Mouse (Mus musculus): ENCODE measurements around the gene Cmtm5.
"Not testable (repeated sequence)": the region's sequence is repeated elsewhere in the genome, so short reads cannot be mapped to it uniquely, and the experiment has no call there.

Gene Cmtm5

GRCm38 (mm10) chr14:54932645-54933150, 3.4 kb upstream of the Cmtm5 start, which contains the start of gene Il25:
Il25 (plus strand) TSS chr14:54932695.
- no peak for DNase-seq (ENCODE audit: low spot score)

GRCm38 (mm10) chr14:54936831-54937160, 735 bp downstream of the Cmtm5 start:
- no peak for DNase-seq (ENCODE audit: low spot score)

- no peak for DNase-seq (ENCODE audit: low spot score)
Measured at GRCm38 (mm10) chr14:54937361-54938182, 1.5 kb downstream of the Cmtm5 start.

GRCm38 (mm10) chr14:54938431-54939219, 2.6 kb downstream of the Cmtm5 start:
- DNase-seq (ENCODE audit: low spot score) = no peak

- DNase-seq (ENCODE audit: low spot score) = peak; percentile 77
Measured at GRCm38 (mm10) chr14:54939434-54940175, 3.5 kb downstream of the Cmtm5 start.

- DNase-seq (ENCODE audit: low spot score) = no peak
Measured at GRCm38 (mm10) chr14:54940176-54940530, 4.1 kb downstream of the Cmtm5 start.

- DNase-seq (ENCODE audit: low spot score) = no peak
Measured at GRCm38 (mm10) chr14:54941024-54941978, 5.2 kb downstream of the Cmtm5 start.

GRCm38 (mm10) chr14:54942479-54942878, 6.4 kb downstream of the Cmtm5 start:
- DNase-seq (ENCODE audit: low spot score) = no peak

- DNase-seq (ENCODE audit: low spot score) = no peak
Measured at GRCm38 (mm10) chr14:54943971-54944370, 7.9 kb downstream of the Cmtm5 start.

GRCm38 (mm10) chr14:54944939-54945338, 8.9 kb downstream of the Cmtm5 start:
- DNase-seq (ENCODE audit: low spot score) = no peak

- DNase-seq (ENCODE audit: low spot score) = no peak
Measured at GRCm38 (mm10) chr14:54945975-54946704, 10.1 kb downstream of the Cmtm5 start.

GRCm38 (mm10) chr14:54947008-54947407, 10.9 kb downstream of the Cmtm5 start:
- not testable (repeated sequence) for DNase-seq (ENCODE audit: low spot score)

- DNase-seq (ENCODE audit: low spot score) = no peak
Measured at GRCm38 (mm10) chr14:54948781-54949180, 12.7 kb downstream of the Cmtm5 start.

GRCm38 (mm10) chr14:54950493-54950892, 14.4 kb downstream of the Cmtm5 start:
- DNase-seq (ENCODE audit: low spot score) = no peak

GRCm38 (mm10) chr14:54951587-54951986, 15.5 kb downstream of the Cmtm5 start:
- DNase-seq (ENCODE audit: low spot score) = no peak

- no peak for DNase-seq (ENCODE audit: low spot score)
Measured at GRCm38 (mm10) chr14:54953664-54954206, 17.7 kb downstream of the Cmtm5 start.

- no peak for DNase-seq (ENCODE audit: low spot score)
Measured at GRCm38 (mm10) chr14:54954474-54954873, 18.4 kb downstream of the Cmtm5 start.

- DNase-seq (ENCODE audit: low spot score) = no peak
Measured at GRCm38 (mm10) chr14:54955481-54955880, 19.4 kb downstream of the Cmtm5 start.

- DNase-seq (ENCODE audit: low spot score) = no peak
Measured at GRCm38 (mm10) chr14:54956533-54956932, 20.5 kb downstream of the Cmtm5 start.

- DNase-seq (ENCODE audit: low spot score) = no peak
Measured at GRCm38 (mm10) chr14:54958503-54958902, 22.4 kb downstream of the Cmtm5 start.
